Mouse (Mus musculus) C2C12 (cell line): ENCODE measurements around the gene Brd9. TPM values are rescaled to one million over a fixed set of nuclear protein-coding genes. Genes with fewer than 3 reads are reported as not detected.

Source experiments
- H3K27me3 ChIP-seq: one replicate; pipeline ENCODE4 v1.6.1; 2011; ENCODE audit not compliant: control insufficient read depth, insufficient read depth, insufficient read length
- H3K36me3 ChIP-seq: one replicate; pipeline ENCODE4 v1.6.1; 2011; ENCODE audit not compliant: control insufficient read depth, insufficient read depth
- H3K4me3 ChIP-seq: one replicate; pipeline ENCODE4 v1.5.1; 2011; ENCODE audit warnings: mild to moderate bottlenecking, control low read depth; ENCODE audit not compliant: poor library complexity, insufficient read depth, severe bottlenecking
- H3K79me2 ChIP-seq: one replicate; pipeline ENCODE4 v1.6.1; 2011; ENCODE audit not compliant: control insufficient read depth, insufficient read depth
- H3K79me3 ChIP-seq: one replicate; pipeline ENCODE4 v1.6.1; 2011; ENCODE audit warnings: low read depth, control low read depth
- H3ac ChIP-seq: one replicate; pipeline ENCODE3; 2011; ENCODE audit warnings: low read depth; ENCODE audit not compliant: control insufficient read depth, insufficient read length
- CEBPB ChIP-seq: IDR thresholded peaks from one replicate; pipeline ENCODE4 v1.6.1; 2011; ENCODE audit warnings: low read depth, mild to moderate bottlenecking, control low read depth, moderate library complexity
- CTCF ChIP-seq: IDR thresholded peaks from one replicate; pipeline ENCODE4 v1.5.1; 2011; ENCODE audit not compliant: control insufficient read depth, insufficient read depth, insufficient read length
- FOSL1 ChIP-seq: IDR thresholded peaks from one replicate; pipeline ENCODE4 v1.8.0; 2011; ENCODE audit warnings: mild to moderate bottlenecking, low read length; ENCODE audit not compliant: poor library complexity, insufficient read depth, severe bottlenecking
- MAX ChIP-seq: IDR thresholded peaks from one replicate; pipeline ENCODE4 v1.6.1; 2011; ENCODE audit warnings: mild to moderate bottlenecking, control low read depth
- MYOD1 ChIP-seq: IDR thresholded peaks from one replicate; pipeline ENCODE4 v1.6.1; 2011; ENCODE audit warnings: low read depth; ENCODE audit not compliant: control insufficient read depth, insufficient read length
- MYOG ChIP-seq: IDR thresholded peaks from one replicate; pipeline ENCODE4 v1.6.1; 2011; ENCODE audit not compliant: control insufficient read depth, insufficient read length; ENCODE audit errors: extremely low read depth
- USF1 ChIP-seq: IDR thresholded peaks from one replicate; pipeline ENCODE4 v1.6.1; 2011; ENCODE audit warnings: low read depth, mild to moderate bottlenecking, control low read depth, moderate library complexity
- polyA plus RNA-seq: library from polyadenylated mRNA; unstranded; fragments of >200 nt; fragmentation: generic; extraction: Trizol; gene quantifications from one replicate; pipeline ENCODE4 v1.2.1, GENCODE M21; 2012; ENCODE audit warnings: missing spikeins

Brd9 gene
- polyA plus RNA-seq, 1 experiment, result 22.7 TPM

DNA sequence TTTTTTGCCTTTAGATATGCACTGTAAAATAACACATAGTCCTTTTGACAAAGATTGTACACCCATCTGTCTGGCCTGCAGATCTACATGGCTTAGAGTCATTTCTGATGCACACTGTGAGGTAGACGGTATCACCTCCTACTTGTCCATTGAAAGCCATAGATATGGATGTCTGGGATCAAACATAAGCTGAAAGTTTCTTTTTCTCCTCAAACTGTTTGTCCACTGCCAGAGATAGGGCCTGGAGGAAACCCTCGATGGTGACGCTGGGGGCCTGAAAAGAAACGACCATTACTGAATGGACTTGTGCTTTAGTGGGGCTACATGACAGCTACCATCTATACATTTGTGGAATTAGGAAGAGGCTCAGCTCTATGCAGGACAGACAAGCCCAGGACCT lies 24.5 kb upstream of the Brd9 start:
- Histone ChIP-seq H3K4me3 (no peak overlapping the region), H3K79me2 (no peaks in the 10 kb centered on the region), H3ac (no peak overlapping the region), H3K27me3 (no peaks in the 10 kb centered on the region), H3K79me3 (no peaks in the 10 kb centered on the region), H3K36me3 (peaks cover 56% of the 10 kb centered on the region)
- no peak for TF ChIP-seq MAX

GRCm38 (mm10) chr13:73932201-73932600 lies 5.4 kb upstream of the Brd9 start:
- no peak overlapping the region for H3ac ChIP-seq
- H3K4me3 ChIP-seq, result no peak overlapping the region
- H3K79me2 ChIP-seq, result peaks cover 17% of the 10 kb centered on the region
- TF ChIP-seq FOSL1 (no peak), CTCF (no peak), MYOD1 (no peak), MYOG (no peak), MAX (no peak), CEBPB (no peak), USF1 (no peak)
- peaks cover 68% of the 10 kb centered on the region for H3K36me3 ChIP-seq
- H3K27me3 ChIP-seq, result no peaks in the 10 kb centered on the region
- peaks cover 7% of the 10 kb centered on the region for H3K79me3 ChIP-seq

- Histone ChIP-seq H3K79me3 (peaks cover 11% of the 10 kb centered on the region), H3ac (peak overlapping the region; percentile 98), H3K27me3 (no peaks in the 10 kb centered on the region), H3K79me2 (peaks cover 32% of the 10 kb centered on the region), H3K36me3 (peaks cover 42% of the 10 kb centered on the region), H3K4me3 (peak overlapping the region; percentile 79)
- TF ChIP-seq MAX (no peak), CEBPB (no peak), MYOD1 (no peak), FOSL1 (no peak)
These were observed 682 bp upstream of the Brd9 start for GRCm38 (mm10) chr13:73936938-73937320.

- Histone ChIP-seq H3K79me2 (peaks cover 32% of the 10 kb centered on the region), H3K79me3 (peaks cover 11% of the 10 kb centered on the region), H3K36me3 (peaks cover 40% of the 10 kb centered on the region), H3K27me3 (no peaks in the 10 kb centered on the region), H3ac (peak overlapping the region; percentile 100), H3K4me3 (peak overlapping the region; percentile 79)
- TF ChIP-seq MYOD1 (no peak), FOSL1 (no peak), MYOG (no peak), CEBPB (no peak), MAX (no peak), CTCF (no peak), USF1 (no peak)
These were observed 558 bp downstream of the Brd9 start for GRCm38 (mm10) chr13:73938177-73938560.

DNA sequence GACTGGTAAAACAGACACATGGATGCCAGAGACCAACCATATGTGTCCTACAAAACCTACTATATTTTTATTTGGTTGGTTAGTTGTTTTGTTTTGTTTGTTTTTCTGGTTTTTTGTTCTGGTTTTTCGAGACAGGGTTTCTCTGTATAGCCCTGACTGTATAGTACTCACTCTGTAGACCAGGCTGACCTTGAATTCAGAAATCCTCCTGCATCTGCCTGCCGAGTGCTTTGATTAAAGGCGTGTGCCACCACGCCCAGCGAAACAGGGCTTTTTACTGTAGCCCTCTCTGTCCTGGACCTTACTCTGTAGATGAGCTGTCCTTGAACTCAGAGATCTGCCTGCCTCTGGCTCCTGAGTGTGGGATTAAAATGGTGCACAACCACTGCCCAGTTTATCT lies 1.5 kb downstream of the Brd9 start:
- Histone ChIP-seq H3ac (no peak overlapping the region), H3K79me2 (peaks cover 28% of the 10 kb centered on the region), H3K4me3 (no peak overlapping the region), H3K36me3 (peaks cover 38% of the 10 kb centered on the region), H3K79me3 (peaks cover 11% of the 10 kb centered on the region), H3K27me3 (no peaks in the 10 kb centered on the region)
- no peak for TF ChIP-seq MYOG
- TF ChIP-seq CEBPB, result no peak
- no peak for TF ChIP-seq MYOD1
- TF ChIP-seq USF1, result no peak
- no peak for TF ChIP-seq FOSL1
- no peak for TF ChIP-seq MAX
- no peak for TF ChIP-seq CTCF

GRCm38 (mm10) chr13:73944606-73945005 lies 7.0 kb downstream of the Brd9 start:
- no peaks in the 10 kb centered on the region for H3K79me2 ChIP-seq
- no peaks in the 10 kb centered on the region for H3K79me3 ChIP-seq
- H3K36me3 ChIP-seq, result peaks cover 32% of the 10 kb centered on the region
- no peak overlapping the region for H3ac ChIP-seq
- no peaks in the 10 kb centered on the region for H3K27me3 ChIP-seq
- H3K4me3 ChIP-seq, result no peak overlapping the region
- TF ChIP-seq FOSL1 (no peak), CTCF (no peak), MYOD1 (no peak), USF1 (no peak), MAX (no peak), CEBPB (no peak), MYOG (no peak)
